19 mouse cellular contexts compared by ENCODE assay signal in genomic region chr11:45670156-45670830, GRCm38 (mm10).
DNase-seq lines count a peak whose midpoint lies in the region; ATAC-seq lines count a peak whose summit lies in the region.
"Had no signal": no experiment of that assay in that cellular context is flagged by ENCODE, and none has a peak within 500 bp of the region (broad histone marks: within the 10 kb centered on the region; RNA-seq: fewer than 3 reads in every experiment).

No protein-coding gene starts in this region.

- H3K4me3 ChIP-seq in hindbrain, embryonic 10.5 days = no peak overlapping the region
- no peak overlapping the region for H3K4me3 ChIP-seq in hindbrain, embryonic 13.5 days
- H3K4me3 ChIP-seq: forebrain, embryonic 15.5 days; limb, embryonic 12.5 days; midbrain, embryonic 15.5 days; neural tube, embryonic 13.5 days had no signal

- peaks cover 13% of the 10 kb centered on the region for H3K4me1 ChIP-seq in hindbrain, embryonic 10.5 days (replicated peaks)
- H3K4me1 ChIP-seq in hindbrain, embryonic 13.5 days (replicated peaks) = peaks cover 6% of the 10 kb centered on the region; the same call in 1 of the 2 replicates
- H3K4me1 ChIP-seq: forebrain, embryonic 15.5 days; midbrain, embryonic 15.5 days had no signal

- peak; percentile 8 for DNase-seq in hindbrain, embryonic 10.5 days (ENCODE audit: low spot score)
- peak; percentile 8 for DNase-seq in NIH3T3 (ENCODE audit: low read depth)
- DNase-seq in embryo, embryonic 10 days (ENCODE audit: low spot score) = peak; percentile 29
- peak; percentile 29 to 44 for DNase-seq in kidney, postnatal 36 days
- DNase-seq in urinary bladder, adult 2 months (ENCODE audit: low spot score) = no peak
- DNase-seq in urinary bladder, postnatal 4 days (ENCODE audit: low spot score in 2 of 2) = no peak
- DNase-seq: cerebellum, postnatal 25 days; gastrocnemius, postnatal 25 days; liver, postnatal 0 days; lung, postnatal 4 days; retina, postnatal 1 day had no signal

- no peaks in the 10 kb centered on the region for H3K27me3 ChIP-seq in hindbrain, embryonic 10.5 days (ENCODE audit: insufficient read depth, poor library complexity, severe bottlenecking)
- 0 out of 2 replicates have a peak, but pooled peaks cover 2% of the 10 kb centered on the region for H3K27me3 ChIP-seq in hindbrain, embryonic 13.5 days
- H3K27me3 ChIP-seq: forebrain, embryonic 15.5 days; limb, embryonic 12.5 days; midbrain, embryonic 15.5 days; neural tube, embryonic 13.5 days had no signal

- H3K4me2 ChIP-seq in hindbrain, embryonic 13.5 days = no peak overlapping the region
- H3K4me2 ChIP-seq: forebrain, embryonic 15.5 days; limb, embryonic 12.5 days; midbrain, embryonic 15.5 days; neural tube, embryonic 13.5 days had no signal

- H3K27ac ChIP-seq in hindbrain, embryonic 10.5 days = no peak overlapping the region
- H3K27ac ChIP-seq in hindbrain, embryonic 13.5 days = no peak overlapping the region
- H3K27ac ChIP-seq: forebrain, embryonic 15.5 days; limb, embryonic 12.5 days; midbrain, embryonic 15.5 days; neural tube, embryonic 13.5 days had no signal

- ATAC-seq in hindbrain, embryonic 13.5 days (ENCODE audit: low FRiP score) = no peak
- ATAC-seq: activated CD4-positive, CD25-positive, alpha-beta regulatory T cell, adult 4 months; CD4-positive, CD25-positive, alpha-beta regulatory T cell, adult 4 months; forebrain, embryonic 15.5 days; hindbrain, embryonic 16.5 days; liver, postnatal 0 days; midbrain, embryonic 15.5 days had no signal

- H3K9me3 ChIP-seq in hindbrain, embryonic 10.5 days = no peaks in the 10 kb centered on the region
- no peaks in the 10 kb centered on the region for H3K9me3 ChIP-seq in hindbrain, embryonic 13.5 days
- H3K9me3 ChIP-seq: forebrain, embryonic 15.5 days; limb, embryonic 12.5 days; midbrain, embryonic 15.5 days; neural tube, embryonic 13.5 days had no signal

- no peaks in the 10 kb centered on the region for H3K36me3 ChIP-seq in hindbrain, embryonic 10.5 days
- H3K36me3 ChIP-seq in hindbrain, embryonic 13.5 days = no peaks in the 10 kb centered on the region
- H3K36me3 ChIP-seq: forebrain, embryonic 15.5 days; limb, embryonic 12.5 days; midbrain, embryonic 15.5 days; neural tube, embryonic 13.5 days had no signal

- WGBS in hindbrain, embryonic 10.5 days = 47% methylated on average over 8 of the region's 8 CpGs
- WGBS in hindbrain, embryonic 13.5 days = 42% methylated on average over 8 of the region's 8 CpGs

- no peak overlapping the region for H3K9ac ChIP-seq in hindbrain, embryonic 13.5 days
- H3K9ac ChIP-seq: forebrain, embryonic 15.5 days; limb, embryonic 12.5 days; liver, postnatal 0 days; midbrain, embryonic 15.5 days; neural tube, embryonic 13.5 days had no signal

Comparison
In these comparisons a context has a peak if more than half of its experiments do, and no peak if none do; other contexts are left out.
1. DNase-seq: peak in hindbrain, embryonic 10.5 days (single experiment), NIH3T3 (single experiment), embryo, embryonic 10 days (single experiment) and kidney, postnatal 36 days (2 of 2); none in urinary bladder, adult 2 months (single experiment) and urinary bladder, postnatal 4 days (0 of 2).